Mouse (Mus musculus): ENCODE data around the gene Tmeff1. TPM values are rescaled to one million over a fixed set of nuclear protein-coding genes. Genes with fewer than 3 reads are reported as not detected.
A peak's percentile ranks its signal among the peaks of the same experiment; 100 is the strongest.

Gene Tmeff1
- total and polyA plus RNA-seq, 2 experiments from 2014 or later, result 202 to 345 TPM

DNA sequence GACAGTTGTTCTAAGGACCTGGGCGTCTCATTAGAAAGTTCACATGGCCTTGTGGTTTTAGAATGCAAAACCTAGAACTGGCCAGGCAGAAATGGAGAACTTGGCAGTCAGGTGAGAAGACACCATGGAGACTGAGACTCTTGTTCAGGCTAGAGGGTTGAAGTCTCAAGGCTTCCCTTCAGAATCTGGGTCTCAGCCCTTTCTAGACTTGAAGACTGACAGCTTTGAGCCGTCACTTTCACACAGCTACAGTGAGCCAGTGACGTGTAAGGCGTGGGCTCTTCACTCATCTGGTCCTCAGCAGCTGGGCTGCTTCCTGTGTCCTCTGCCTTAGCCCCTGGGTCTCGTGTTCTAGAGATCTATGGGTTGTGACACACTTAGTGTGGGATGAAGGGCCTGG lies 7.4 kb downstream of the Tmeff1 start:
- no peaks in the 10 kb centered on the region for H3K27me3 ChIP-seq (ENCODE audit: insufficient read depth, low read length)
- no peak overlapping the region for H3K4me3 ChIP-seq (ENCODE audit: low read depth, low read length)
- H3K9me3 ChIP-seq (ENCODE audit: low read length), result no peaks in the 10 kb centered on the region
- DNase-seq (no peak), ATAC-seq (no peak)
- no peak overlapping the region for H3K4me2 ChIP-seq (ENCODE audit: low read depth)
- H3K9ac ChIP-seq, result no peak overlapping the region
- no peak for TF ChIP-seq CTCF (IDR thresholded peaks at IDR 0.05; ENCODE audit: low read depth)
- H3K4me1 ChIP-seq (ENCODE audit: insufficient read depth), result no peaks in the 10 kb centered on the region
- 75% methylated on average over 5 of the region's 5 CpGs for WGBS
- no peak overlapping the region for H3K27ac ChIP-seq (ENCODE audit: low read depth, low read length)
- H3K36me3 ChIP-seq (ENCODE audit: insufficient read depth), result no peaks in the 10 kb centered on the region

DNA sequence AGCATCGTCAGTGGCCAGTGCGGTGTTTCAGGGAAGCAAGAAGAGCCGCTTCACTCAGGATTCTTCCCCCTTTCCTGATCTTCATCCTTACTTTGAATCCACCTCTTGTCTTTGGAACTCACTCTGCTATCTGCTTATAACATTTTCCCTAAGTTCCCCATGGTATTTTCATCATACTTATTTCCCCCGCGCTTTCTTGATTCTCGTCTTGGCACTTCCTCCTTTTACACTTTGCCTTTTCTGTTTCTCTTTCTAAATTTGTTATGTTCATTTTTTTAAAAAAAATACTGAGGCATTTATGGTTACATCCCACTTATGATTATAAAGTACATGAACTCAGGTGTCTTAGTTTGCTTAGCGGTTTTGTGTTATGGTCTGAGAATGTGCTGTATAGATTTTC lies 7.9 kb downstream of the Tmeff1 start:
- Histone ChIP-seq H3K4me3 (ENCODE audit: low read depth, low read length) (no peak overlapping the region), H3K9ac (no peak overlapping the region), H3K4me1 (ENCODE audit: insufficient read depth) (no peaks in the 10 kb centered on the region), H3K4me2 (ENCODE audit: low read depth) (no peak overlapping the region), H3K27ac (ENCODE audit: low read depth, low read length) (no peak overlapping the region), H3K27me3 (ENCODE audit: insufficient read depth, low read length) (no peaks in the 10 kb centered on the region), H3K9me3 (ENCODE audit: low read length) (no peaks in the 10 kb centered on the region), H3K36me3 (ENCODE audit: insufficient read depth) (no peaks in the 10 kb centered on the region)
- no peak for DNase-seq
- 92% methylated on average over 7 of the region's 7 CpGs for WGBS
- no peak for ATAC-seq
- TF ChIP-seq CTCF (IDR thresholded peaks at IDR 0.05; ENCODE audit: low read depth), result no peak

DNA sequence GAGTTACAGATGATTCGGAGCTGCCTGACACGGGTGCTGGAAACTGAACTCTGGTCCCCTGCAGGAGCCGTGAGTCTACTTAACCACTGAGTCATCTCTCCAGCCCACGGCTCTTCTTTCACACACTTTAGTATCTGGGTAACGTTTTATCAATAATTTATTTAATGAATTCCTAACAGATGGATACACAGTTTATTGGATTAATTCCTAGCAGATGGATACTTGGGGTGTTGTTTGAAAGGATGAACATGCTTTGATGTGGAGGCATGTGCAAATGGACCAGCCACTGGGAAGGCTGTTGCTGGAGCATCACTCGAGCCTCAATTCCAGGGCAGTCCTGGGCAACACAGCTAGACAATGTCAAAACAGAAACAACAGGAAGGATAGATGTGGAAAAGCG lies 11.1 kb downstream of the Tmeff1 start:
- H3K4me3 ChIP-seq (ENCODE audit: low read depth, low read length), result no peak overlapping the region
- 80% methylated on average over 7 of the region's 7 CpGs for WGBS
- no peaks in the 10 kb centered on the region for H3K9me3 ChIP-seq (ENCODE audit: low read length)
- no peak overlapping the region for H3K27ac ChIP-seq (ENCODE audit: low read depth, low read length)
- no peak overlapping the region for H3K9ac ChIP-seq
- DNase-seq (no peak), ATAC-seq (no peak)
- H3K4me1 ChIP-seq (ENCODE audit: insufficient read depth), result no peaks in the 10 kb centered on the region
- no peak for TF ChIP-seq CTCF (IDR thresholded peaks at IDR 0.05; ENCODE audit: low read depth)
- no peak overlapping the region for H3K4me2 ChIP-seq (ENCODE audit: low read depth)
- no peaks in the 10 kb centered on the region for H3K36me3 ChIP-seq (ENCODE audit: insufficient read depth)
- H3K27me3 ChIP-seq (ENCODE audit: insufficient read depth, low read length), result no peaks in the 10 kb centered on the region

DNA sequence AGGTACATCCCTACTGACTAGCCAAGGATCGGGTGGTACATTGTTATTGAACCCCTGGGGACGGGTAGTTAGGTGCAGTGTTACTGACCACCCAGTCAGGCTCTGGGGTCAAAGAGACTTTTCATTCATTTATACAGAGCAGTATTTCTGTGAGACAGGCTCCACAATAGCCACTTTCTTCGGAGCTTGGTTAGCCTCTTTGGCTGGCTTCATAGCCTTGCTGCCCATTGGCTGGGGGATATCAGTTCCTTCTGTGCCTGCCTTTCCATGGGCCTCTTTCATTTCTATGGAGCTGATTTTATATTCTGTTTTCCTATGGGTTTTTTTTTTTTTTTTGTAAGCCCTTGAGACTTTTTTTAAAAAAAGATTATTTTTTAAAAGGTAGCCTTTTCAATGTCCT lies 20.7 kb downstream of the Tmeff1 start:
- no peak overlapping the region for H3K9ac ChIP-seq
- peaks cover 7% of the 10 kb centered on the region for H3K36me3 ChIP-seq (ENCODE audit: insufficient read depth)
- H3K4me2 ChIP-seq (ENCODE audit: low read depth), result no peak overlapping the region
- WGBS, result 38% methylated on average over 3 of the region's 3 CpGs
- no peak for TF ChIP-seq CTCF (IDR thresholded peaks at IDR 0.05; ENCODE audit: low read depth)
- DNase-seq (no peak), ATAC-seq (peak; percentile 43; the same call in 1 of the 2 replicates)
- no peaks in the 10 kb centered on the region for H3K4me1 ChIP-seq (ENCODE audit: insufficient read depth)
- no peaks in the 10 kb centered on the region for H3K27me3 ChIP-seq (ENCODE audit: insufficient read depth, low read length)
- no peaks in the 10 kb centered on the region for H3K9me3 ChIP-seq (ENCODE audit: low read length)
- no peak overlapping the region for H3K4me3 ChIP-seq (ENCODE audit: low read depth, low read length)
- no peak overlapping the region for H3K27ac ChIP-seq (ENCODE audit: low read depth, low read length)

DNA sequence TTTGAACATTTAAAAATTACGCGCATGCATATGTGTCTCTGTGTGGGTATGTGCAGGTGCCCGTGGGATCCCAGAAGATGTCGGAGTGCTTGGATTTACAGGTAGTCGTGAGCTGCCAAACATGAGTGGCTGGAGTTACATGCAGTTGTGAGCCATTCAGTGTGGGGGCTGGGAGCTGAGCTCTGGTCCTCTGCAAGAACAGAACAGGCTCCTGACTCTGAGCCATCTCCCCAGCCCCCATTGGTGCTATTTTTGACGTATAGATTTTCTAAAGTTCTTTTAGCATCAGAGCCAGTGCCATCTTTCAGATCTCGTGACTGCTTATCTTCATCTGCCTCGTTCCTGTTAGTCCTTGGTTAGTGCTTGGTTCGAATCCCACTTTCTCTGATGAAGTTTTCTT lies 24.5 kb downstream of the Tmeff1 start:
- H3K27ac ChIP-seq (ENCODE audit: low read depth, low read length), result no peak overlapping the region
- H3K4me3 ChIP-seq (ENCODE audit: low read depth, low read length), result no peak overlapping the region
- H3K4me1 ChIP-seq (ENCODE audit: insufficient read depth), result no peaks in the 10 kb centered on the region
- H3K4me2 ChIP-seq (ENCODE audit: low read depth), result no peak overlapping the region
- no peaks in the 10 kb centered on the region for H3K9me3 ChIP-seq (ENCODE audit: low read length)
- TF ChIP-seq CTCF (IDR thresholded peaks at IDR 0.05; ENCODE audit: low read depth), result no peak
- DNase-seq (no peak), ATAC-seq (no peak)
- WGBS, result 85% methylated on average over 9 of the region's 9 CpGs
- no peak overlapping the region for H3K9ac ChIP-seq
- H3K36me3 ChIP-seq (ENCODE audit: insufficient read depth), result peaks cover 10% of the 10 kb centered on the region
- H3K27me3 ChIP-seq (ENCODE audit: insufficient read depth, low read length), result no peaks in the 10 kb centered on the region

DNA sequence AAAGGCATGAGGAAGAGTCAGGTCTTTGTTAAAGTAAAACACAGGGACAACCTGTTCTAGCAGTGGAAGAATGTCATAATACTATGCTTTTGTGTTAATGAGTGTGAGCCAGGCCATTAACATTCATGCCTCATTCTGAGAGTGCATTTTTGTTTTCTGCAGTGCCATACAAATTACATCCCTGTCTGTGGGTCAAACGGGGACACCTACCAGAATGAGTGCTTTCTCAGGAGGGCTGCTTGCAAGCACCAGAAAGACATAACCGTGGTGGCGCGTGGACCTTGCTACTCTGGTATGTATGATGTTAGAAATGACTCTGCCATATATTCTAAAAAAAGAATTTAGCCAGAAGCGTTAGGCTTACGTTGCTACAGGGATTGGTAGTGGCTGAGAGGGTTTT lies 25.3 kb downstream of the Tmeff1 start:
- DNase-seq (no peak), ATAC-seq (no peak)
- H3K27ac ChIP-seq (ENCODE audit: low read depth, low read length), result no peak overlapping the region
- H3K9me3 ChIP-seq (ENCODE audit: low read length), result no peaks in the 10 kb centered on the region
- H3K27me3 ChIP-seq (ENCODE audit: insufficient read depth, low read length), result no peaks in the 10 kb centered on the region
- no peak overlapping the region for H3K4me3 ChIP-seq (ENCODE audit: low read depth, low read length)
- no peak for TF ChIP-seq CTCF (IDR thresholded peaks at IDR 0.05; ENCODE audit: low read depth)
- WGBS, result 75% methylated on average over 6 of the region's 6 CpGs
- no peak overlapping the region for H3K4me2 ChIP-seq (ENCODE audit: low read depth)
- no peaks in the 10 kb centered on the region for H3K4me1 ChIP-seq (ENCODE audit: insufficient read depth)
- H3K36me3 ChIP-seq (ENCODE audit: insufficient read depth), result peaks cover 14% of the 10 kb centered on the region
- H3K9ac ChIP-seq, result no peak overlapping the region

DNA sequence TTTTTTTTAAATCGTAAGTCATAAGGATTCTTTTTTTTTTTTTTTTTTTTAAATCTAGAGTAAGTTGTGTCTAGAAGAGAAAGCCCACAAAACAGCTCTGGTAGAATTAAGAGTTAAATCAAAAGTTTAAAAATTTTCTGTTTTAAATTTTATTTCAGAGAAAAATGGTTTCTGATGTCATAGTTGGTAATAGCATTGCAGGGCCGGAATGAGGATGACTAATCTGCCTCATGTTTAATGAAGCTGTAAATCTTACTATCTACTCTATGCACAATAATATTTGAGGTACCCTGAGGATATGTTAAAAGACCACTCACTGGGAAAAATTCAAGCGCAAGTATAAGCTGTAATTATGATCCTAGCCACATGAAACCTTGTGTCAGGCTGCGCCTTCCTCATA lies 30.5 kb downstream of the Tmeff1 start:
- WGBS, result 92% methylated on average over 4 of the region's 4 CpGs
- no peaks in the 10 kb centered on the region for H3K4me1 ChIP-seq (ENCODE audit: insufficient read depth)
- TF ChIP-seq CTCF (IDR thresholded peaks at IDR 0.05; ENCODE audit: low read depth), result no peak
- H3K27ac ChIP-seq (ENCODE audit: low read depth, low read length), result no peak overlapping the region
- H3K36me3 ChIP-seq (ENCODE audit: insufficient read depth), result peaks cover 21% of the 10 kb centered on the region; the same call in 1 of the 2 replicates
- H3K9ac ChIP-seq, result no peak overlapping the region
- no peak overlapping the region for H3K4me2 ChIP-seq (ENCODE audit: low read depth)
- DNase-seq (no peak), ATAC-seq (no peak)
- H3K27me3 ChIP-seq (ENCODE audit: insufficient read depth, low read length), result no peaks in the 10 kb centered on the region
- no peak overlapping the region for H3K4me3 ChIP-seq (ENCODE audit: low read depth, low read length)
- H3K9me3 ChIP-seq (ENCODE audit: low read length), result no peaks in the 10 kb centered on the region

DNA sequence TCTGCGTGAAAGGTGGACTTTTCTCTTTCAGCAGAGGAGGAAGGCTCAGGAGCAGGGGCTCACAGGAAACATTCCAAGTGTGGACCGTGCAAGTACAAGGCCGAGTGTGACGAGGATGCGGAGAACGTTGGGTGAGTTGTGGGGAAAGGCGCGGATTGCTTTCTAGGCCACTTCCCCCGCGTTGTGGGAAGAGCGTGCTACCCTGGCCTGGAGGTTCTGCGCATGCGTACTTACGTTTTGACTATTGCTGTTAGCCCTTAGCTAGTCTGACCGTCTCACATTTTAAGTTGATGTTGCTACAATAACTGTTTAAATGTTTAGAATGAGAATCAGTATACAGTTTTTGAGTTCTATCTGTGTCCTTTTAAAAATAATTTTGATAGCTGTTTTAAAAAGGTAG lies 32.2 kb downstream of the Tmeff1 start:
- Histone ChIP-seq H3K9me3 (ENCODE audit: low read length) (no peaks in the 10 kb centered on the region), H3K36me3 (ENCODE audit: insufficient read depth) (peaks cover 33% of the 10 kb centered on the region; the same call in 1 of the 2 replicates), H3K4me2 (ENCODE audit: low read depth) (no peak overlapping the region), H3K9ac (no peak overlapping the region), H3K27ac (ENCODE audit: low read depth, low read length) (no peak overlapping the region), H3K4me3 (ENCODE audit: low read depth, low read length) (no peak overlapping the region), H3K27me3 (ENCODE audit: insufficient read depth, low read length) (no peaks in the 10 kb centered on the region), H3K4me1 (ENCODE audit: insufficient read depth) (no peaks in the 10 kb centered on the region)
- no peak for ATAC-seq
- 98% methylated on average over 15 of the region's 15 CpGs for WGBS
- no peak for TF ChIP-seq CTCF (IDR thresholded peaks at IDR 0.05; ENCODE audit: low read depth)
- DNase-seq, result no peak
